Mouse (Mus musculus): Measurements from ENCODE around the gene Efna4. TPM values are rescaled to one million over a fixed set of nuclear protein-coding genes. Genes with fewer than 3 reads are reported as not detected.

The Efna4 gene
- polyA plus RNA-seq, 1 experiment = 1.1 TPM

DNA sequence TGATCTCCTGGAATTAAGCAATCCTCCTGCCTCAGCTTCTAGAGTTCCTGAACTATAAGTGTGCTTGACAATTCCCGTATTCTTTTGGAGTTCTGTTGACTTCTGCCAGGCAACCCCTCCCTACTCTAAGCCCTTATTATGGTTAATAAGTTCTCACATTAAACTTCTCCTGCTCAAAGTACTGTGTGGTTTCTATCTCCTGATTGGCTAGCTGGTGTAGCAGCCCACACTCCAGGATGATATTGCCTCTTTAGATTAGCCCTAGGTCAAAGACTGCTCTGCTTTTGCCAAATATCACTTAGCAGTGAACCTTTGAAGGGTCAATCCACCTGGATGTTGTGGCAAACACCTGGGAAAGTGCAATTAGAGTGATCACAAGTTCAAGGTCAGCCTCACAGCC, 37.8 kb downstream of the Efna4 start:
- Histone ChIP-seq H3K27ac (ENCODE audit: insufficient read depth, low read length) (no peak overlapping the region), H3K4me3 (ENCODE audit: insufficient read depth, low read length) (no peak overlapping the region), H3K4me1 (ENCODE audit: control insufficient read depth, insufficient read depth, low read length) (peaks cover 3% of the 10 kb centered on the region)
- TF ChIP-seq CTCF (IDR thresholded peaks at IDR 0.05; ENCODE audit: extremely low read depth, insufficient read depth, low read length) (no peak), POLR2A (IDR thresholded peaks at IDR 0.05; ENCODE audit: extremely low read depth, insufficient read depth, low read length) (no peak)

DNA sequence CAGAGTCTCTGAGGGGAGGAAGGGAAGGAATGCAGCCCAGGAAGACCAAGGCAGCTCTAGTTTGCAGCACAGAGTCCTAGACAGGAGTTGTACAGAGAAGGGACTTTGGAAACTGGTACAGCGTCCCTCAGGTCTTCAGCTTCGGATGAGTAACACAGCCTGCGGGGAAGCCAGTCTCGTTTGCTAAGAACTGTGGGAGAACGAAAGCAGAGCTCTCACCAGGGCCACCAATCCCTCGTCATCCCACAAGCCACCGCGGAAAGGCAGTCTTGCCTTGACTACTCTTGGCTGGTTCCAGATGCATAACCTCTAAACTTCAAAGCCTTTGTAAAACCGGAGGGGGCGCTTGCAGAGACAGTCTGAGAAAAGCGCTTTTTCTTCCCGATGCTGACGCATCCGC, 38.3 kb downstream of the Efna4 start:
- TF ChIP-seq POLR2A (IDR thresholded peaks at IDR 0.05; ENCODE audit: extremely low read depth, insufficient read depth, low read length) (no peak), CTCF (IDR thresholded peaks at IDR 0.05; ENCODE audit: extremely low read depth, insufficient read depth, low read length) (no peak)
- Histone ChIP-seq H3K4me1 (ENCODE audit: control insufficient read depth, insufficient read depth, low read length) (peaks cover 3% of the 10 kb centered on the region), H3K4me3 (ENCODE audit: insufficient read depth, low read length) (no peak overlapping the region), H3K27ac (ENCODE audit: insufficient read depth, low read length) (no peak overlapping the region)

DNA sequence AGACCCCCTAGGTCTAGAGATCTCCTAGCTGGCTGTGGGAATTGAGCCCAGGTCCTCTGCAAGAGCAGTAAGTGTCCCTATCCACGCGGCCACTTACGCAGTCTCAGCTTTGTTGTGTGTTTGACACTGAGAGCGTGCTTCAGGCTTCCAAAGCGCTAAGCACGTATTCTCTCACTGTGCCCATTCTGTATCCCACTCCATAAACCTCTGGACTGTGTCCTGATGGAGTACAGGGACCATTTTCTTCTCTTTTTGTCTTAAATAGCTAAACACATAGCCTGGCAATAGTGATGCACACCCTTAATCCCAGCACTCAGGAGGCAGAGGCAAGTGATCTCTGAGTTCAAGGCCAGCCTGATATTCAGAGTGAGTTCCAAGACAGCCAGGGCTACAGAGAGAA, 38.9 kb downstream of the Efna4 start:
- TF ChIP-seq CTCF (IDR thresholded peaks at IDR 0.05; ENCODE audit: extremely low read depth, insufficient read depth, low read length) (no peak), POLR2A (IDR thresholded peaks at IDR 0.05; ENCODE audit: extremely low read depth, insufficient read depth, low read length) (no peak)
- no peak overlapping the region for H3K27ac ChIP-seq (ENCODE audit: insufficient read depth, low read length)
- peaks cover 3% of the 10 kb centered on the region for H3K4me1 ChIP-seq (ENCODE audit: control insufficient read depth, insufficient read depth, low read length)
- no peak overlapping the region for H3K4me3 ChIP-seq (ENCODE audit: insufficient read depth, low read length)

DNA sequence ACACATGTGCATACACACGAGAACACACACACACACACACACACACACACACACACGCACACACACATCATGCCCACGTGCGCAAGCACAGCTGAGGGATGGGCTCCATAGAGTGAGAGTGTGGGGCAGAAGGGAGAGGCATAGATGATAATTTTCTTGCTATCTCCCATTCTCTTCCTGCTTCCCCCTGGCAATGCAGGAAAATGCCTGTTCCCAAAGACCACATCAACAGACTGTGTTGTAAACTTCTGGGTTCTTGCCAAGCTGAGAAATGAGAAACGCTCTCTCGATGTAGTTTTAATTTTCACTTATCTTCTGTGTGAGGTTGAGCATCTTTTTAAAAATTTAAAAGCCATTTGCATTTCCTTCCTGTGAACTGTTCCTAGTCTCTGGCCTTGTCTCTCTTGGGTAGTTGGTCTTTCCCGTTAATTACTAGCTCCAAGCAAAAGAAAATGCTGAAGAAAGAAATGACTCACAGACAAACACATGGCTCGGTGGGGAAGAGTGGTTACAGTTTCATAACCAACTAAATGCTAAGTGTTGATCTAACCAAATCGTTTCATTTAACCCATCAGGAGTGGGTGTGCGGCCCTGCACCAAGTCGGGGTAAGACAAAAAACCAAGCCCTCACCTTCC, 40.9 kb downstream of the Efna4 start:
- no peak for TF ChIP-seq CTCF (IDR thresholded peaks at IDR 0.05; ENCODE audit: extremely low read depth, insufficient read depth, low read length)
- TF ChIP-seq POLR2A (IDR thresholded peaks at IDR 0.05; ENCODE audit: extremely low read depth, insufficient read depth, low read length) = no peak
- Histone ChIP-seq H3K27ac (ENCODE audit: insufficient read depth, low read length) (0 out of 2 replicates have a peak overlapping the region, but pooled peaks have one; percentile 48), H3K4me3 (ENCODE audit: insufficient read depth, low read length) (no peak overlapping the region), H3K4me1 (ENCODE audit: control insufficient read depth, insufficient read depth, low read length) (peaks cover 3% of the 10 kb centered on the region)

DNA sequence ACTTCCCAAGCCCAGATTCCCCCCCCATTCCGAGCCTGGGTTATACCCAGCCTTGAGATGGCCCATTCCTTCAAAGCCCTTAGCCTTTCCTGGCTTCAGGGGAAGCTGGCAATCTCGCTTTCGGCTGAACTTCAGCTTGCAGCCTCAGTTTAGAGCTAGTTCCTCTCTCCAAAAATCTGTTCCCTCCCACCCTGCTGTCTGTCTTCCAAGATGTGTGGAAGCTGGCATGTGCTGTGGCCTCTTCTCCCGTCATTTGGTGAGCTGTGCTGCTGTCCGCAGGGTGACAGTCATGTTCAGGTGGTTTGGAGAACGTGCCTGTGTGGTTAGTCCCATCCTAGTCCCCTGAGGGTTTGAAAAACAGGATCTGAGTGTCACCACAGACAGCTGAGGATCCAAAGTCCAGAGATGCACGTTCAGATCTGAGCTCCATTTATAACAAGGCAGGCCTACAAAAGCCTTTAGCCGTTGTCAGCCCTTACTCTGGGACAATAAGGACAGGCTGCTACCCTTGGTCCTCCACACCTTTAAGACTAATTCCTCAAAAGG, 42.1 kb downstream of the Efna4 start:
- Histone ChIP-seq H3K4me1 (ENCODE audit: control insufficient read depth, insufficient read depth, low read length) (peaks cover 3% of the 10 kb centered on the region), H3K4me3 (ENCODE audit: insufficient read depth, low read length) (no peak overlapping the region), H3K27ac (ENCODE audit: insufficient read depth, low read length) (no peak overlapping the region)
- TF ChIP-seq CTCF (IDR thresholded peaks at IDR 0.05; ENCODE audit: extremely low read depth, insufficient read depth, low read length) (no peak), POLR2A (IDR thresholded peaks at IDR 0.05; ENCODE audit: extremely low read depth, insufficient read depth, low read length) (no peak)

DNA sequence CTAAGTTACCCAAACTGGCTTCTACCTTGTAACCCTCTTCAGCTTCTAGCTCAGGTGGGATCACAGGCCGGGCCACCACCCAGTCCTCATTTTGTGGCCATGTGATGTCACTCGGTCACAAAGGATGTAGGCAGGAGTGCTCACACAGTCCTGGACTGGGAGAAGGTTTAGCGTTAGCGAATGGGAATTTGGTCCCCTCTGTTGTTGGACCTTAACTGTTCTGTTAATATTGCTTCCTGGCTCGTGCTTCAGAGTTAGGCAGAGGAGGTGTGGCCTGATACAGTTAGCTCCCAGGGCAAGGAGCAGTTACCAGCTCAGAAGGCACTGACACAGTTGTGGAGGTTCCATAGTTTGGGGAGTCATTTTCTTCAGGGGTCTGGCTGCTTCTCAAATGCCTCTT, 43.6 kb downstream of the Efna4 start:
- Histone ChIP-seq H3K4me1 (ENCODE audit: control insufficient read depth, insufficient read depth, low read length) (peaks cover 3% of the 10 kb centered on the region), H3K27ac (ENCODE audit: insufficient read depth, low read length) (no peak overlapping the region), H3K4me3 (ENCODE audit: insufficient read depth, low read length) (no peak overlapping the region)
- no peak for TF ChIP-seq CTCF (IDR thresholded peaks at IDR 0.05; ENCODE audit: extremely low read depth, insufficient read depth, low read length)
- no peak for TF ChIP-seq POLR2A (IDR thresholded peaks at IDR 0.05; ENCODE audit: extremely low read depth, insufficient read depth, low read length)

DNA sequence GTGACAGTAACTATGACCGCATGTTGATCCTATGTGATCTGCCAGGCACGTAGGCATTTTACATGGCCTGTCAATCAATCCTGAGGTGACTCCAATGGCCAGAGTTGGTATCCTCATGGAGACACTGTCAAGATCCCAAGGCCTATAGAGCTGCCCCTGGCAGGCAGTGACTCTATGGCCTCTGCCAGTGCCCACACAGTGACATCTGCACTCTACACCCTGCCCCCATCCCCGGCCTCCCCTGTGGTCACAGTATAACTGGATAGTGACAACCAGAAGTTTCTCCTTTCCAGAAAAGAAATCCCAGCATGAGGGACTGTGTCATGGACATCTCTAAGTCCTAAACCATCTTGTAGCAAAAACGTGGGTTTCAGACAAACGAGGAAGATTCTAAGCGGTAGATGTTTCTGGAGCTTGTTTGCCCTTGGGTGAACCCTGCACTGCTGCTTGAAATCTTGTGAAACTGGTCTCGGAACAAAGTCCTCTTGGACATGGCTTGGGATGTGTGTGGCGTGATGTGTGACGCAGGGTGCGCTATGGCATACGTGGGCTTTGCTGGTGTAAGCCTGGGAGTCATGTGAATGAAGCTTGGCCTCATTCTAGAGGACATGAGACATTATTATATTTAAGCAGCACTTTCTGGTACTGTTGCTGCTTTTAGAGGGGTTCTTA, 44.4 kb downstream of the Efna4 start:
- Histone ChIP-seq H3K27ac (ENCODE audit: insufficient read depth, low read length) (no peak overlapping the region), H3K4me3 (ENCODE audit: insufficient read depth, low read length) (no peak overlapping the region), H3K4me1 (ENCODE audit: control insufficient read depth, insufficient read depth, low read length) (peaks cover 3% of the 10 kb centered on the region)
- TF ChIP-seq POLR2A (IDR thresholded peaks at IDR 0.05; ENCODE audit: extremely low read depth, insufficient read depth, low read length) = no peak

DNA sequence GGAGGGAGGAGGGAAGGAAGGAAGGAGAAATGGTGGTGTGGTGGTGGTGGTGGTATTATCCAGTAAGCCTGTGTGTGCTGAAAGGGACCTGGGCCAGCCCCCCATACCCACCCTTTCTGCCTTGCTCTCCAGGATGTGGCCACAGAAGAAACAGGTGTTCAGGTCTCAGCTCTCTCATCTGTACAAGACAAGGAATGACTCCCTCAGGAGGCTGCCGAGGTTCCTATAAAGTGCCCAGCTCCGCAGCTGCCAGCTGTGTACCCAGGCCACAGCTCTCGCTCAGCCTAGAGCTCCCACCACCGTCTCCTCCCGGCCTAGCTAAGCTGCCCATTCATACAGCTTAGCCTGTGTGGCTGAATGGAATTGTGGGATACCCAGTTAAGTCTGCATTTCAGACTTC, 45.5 kb downstream of the Efna4 start:
- TF ChIP-seq CTCF (IDR thresholded peaks at IDR 0.05; ENCODE audit: extremely low read depth, insufficient read depth, low read length) (no peak), POLR2A (IDR thresholded peaks at IDR 0.05; ENCODE audit: extremely low read depth, insufficient read depth, low read length) (no peak)
- H3K27ac ChIP-seq (ENCODE audit: insufficient read depth, low read length) = no peak overlapping the region
- H3K4me3 ChIP-seq (ENCODE audit: insufficient read depth, low read length) = no peak overlapping the region
- H3K4me1 ChIP-seq (ENCODE audit: control insufficient read depth, insufficient read depth, low read length) = peaks cover 3% of the 10 kb centered on the region

DNA sequence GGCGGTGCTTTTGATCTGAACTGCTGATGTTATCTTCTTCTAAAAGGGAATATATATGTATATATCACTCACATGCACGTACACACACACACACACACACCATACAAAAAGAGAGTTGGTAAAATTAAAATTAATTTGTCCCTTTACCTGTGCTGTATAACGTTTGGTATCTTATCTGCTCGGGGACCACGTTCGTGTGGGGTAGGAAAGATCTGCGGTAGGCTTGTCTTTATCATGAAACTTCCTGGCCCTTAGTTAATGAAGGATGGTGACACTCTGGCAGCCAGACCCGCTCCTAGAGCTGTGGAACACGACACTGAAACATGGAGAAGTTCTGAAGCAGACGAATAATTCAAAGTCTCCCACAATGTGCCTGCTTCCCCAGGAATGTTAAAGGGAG, 46.0 kb downstream of the Efna4 start:
- TF ChIP-seq POLR2A (IDR thresholded peaks at IDR 0.05; ENCODE audit: extremely low read depth, insufficient read depth, low read length) = no peak
- no peak for TF ChIP-seq CTCF (IDR thresholded peaks at IDR 0.05; ENCODE audit: extremely low read depth, insufficient read depth, low read length)
- Histone ChIP-seq H3K4me3 (ENCODE audit: insufficient read depth, low read length) (no peak overlapping the region), H3K4me1 (ENCODE audit: control insufficient read depth, insufficient read depth, low read length) (peaks cover 3% of the 10 kb centered on the region)

DNA sequence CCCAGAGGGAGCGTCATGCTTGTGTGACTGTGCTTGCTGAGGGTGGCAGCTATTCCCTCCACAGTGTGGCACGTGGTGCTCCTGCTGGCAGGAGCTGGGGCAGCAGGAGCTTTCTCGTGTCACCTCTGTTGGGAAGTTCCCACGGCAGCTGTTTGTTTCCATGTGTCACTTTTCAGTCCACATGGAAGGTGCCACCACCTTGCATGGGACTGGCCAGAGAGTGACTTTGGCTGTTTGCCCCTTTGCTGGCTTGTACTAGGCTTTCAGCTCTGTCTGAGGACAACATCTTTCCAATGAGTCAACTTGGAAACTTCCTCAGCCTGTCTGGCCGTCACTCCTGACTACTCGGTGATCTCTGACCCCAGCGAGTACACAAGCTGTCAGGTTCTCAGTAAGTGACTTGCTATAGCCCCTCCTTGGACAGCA, 49.3 kb downstream of the Efna4 start:
- Histone ChIP-seq H3K4me3 (ENCODE audit: insufficient read depth, low read length) (no peak overlapping the region), H3K27ac (ENCODE audit: insufficient read depth, low read length) (no peak overlapping the region), H3K4me1 (ENCODE audit: control insufficient read depth, insufficient read depth, low read length) (no peaks in the 10 kb centered on the region)
- TF ChIP-seq CTCF (IDR thresholded peaks at IDR 0.05; ENCODE audit: extremely low read depth, insufficient read depth, low read length) (no peak), POLR2A (IDR thresholded peaks at IDR 0.05; ENCODE audit: extremely low read depth, insufficient read depth, low read length) (no peak)

More for the DNA sequence above, 46.0 kb downstream of the Efna4 start:
- H3K27ac ChIP-seq (ENCODE audit: insufficient read depth, low read length) = no peak overlapping the region

All from cortical plate, adult 2 months (tissue).